Comparison of ENCODE assay signal across 15 mouse cellular contexts in the genomic region with DNA sequence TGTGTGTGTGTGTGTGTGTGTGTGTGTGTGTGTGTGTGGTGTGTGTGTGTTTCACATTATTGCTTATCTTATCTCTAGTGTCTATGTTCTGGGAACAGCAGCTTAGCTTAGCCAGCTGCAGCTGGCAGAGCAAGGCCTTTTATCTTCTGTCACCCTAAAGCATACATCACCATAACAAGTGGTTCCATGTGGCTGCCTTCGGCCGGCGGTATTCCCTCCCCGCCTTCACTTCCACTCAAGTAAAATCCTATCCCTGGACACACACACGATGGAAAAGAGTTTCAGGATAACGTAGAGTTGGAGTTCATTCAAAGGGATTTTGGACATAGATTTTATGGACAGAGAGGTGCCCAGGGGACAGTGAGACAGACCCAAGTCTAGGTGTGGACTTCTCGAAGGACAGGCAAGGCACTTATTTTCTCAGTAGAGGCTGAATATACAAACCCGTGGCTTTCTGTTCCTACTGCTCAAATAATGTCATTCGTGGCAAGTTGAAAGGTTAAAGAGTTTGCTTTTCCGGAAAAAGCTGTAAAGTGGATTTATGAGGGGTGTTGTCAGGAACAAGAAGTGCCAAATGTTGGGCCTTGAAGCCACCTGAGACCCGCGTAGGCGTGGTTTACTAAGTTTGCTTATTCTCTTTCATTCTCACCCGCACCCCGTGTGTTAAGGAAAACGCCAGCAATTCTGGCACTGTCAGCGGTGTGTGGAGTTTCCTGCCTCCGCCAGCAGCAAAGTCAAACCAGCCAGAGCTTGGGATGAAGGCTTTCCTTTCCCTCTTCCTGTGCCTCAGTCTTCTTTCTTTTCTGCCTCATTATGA. TPM values are rescaled to one million over a fixed set of nuclear protein-coding genes. Genes with fewer than 3 reads are reported as not detected.
DNase-seq lines count a peak whose midpoint lies in the region; ATAC-seq lines count a peak whose summit lies in the region.
"Had no signal": no experiment of that assay in that cellular context is flagged by ENCODE, and none has a peak within 500 bp of the region (broad histone marks: within the 10 kb centered on the region; RNA-seq: fewer than 3 reads in every experiment).

No protein-coding gene starts in this region.

- no peaks in the 10 kb centered on the region for H3K4me1 ChIP-seq in forebrain, embryonic 13.5 days
- no peaks in the 10 kb centered on the region for H3K4me1 ChIP-seq in hindbrain, embryonic 12.5 days

- DNase-seq in lung, adult 18-20 months: peak; percentile 12 to 25
- DNase-seq in lung, postnatal 14 days: no peak
- DNase-seq in embryo, embryonic 9.5 days (ENCODE audit: extremely low spot score): peak; percentile 19
- peak; percentile 51 for DNase-seq in kidney, postnatal 14 days
- DNase-seq in mesoderm, embryonic 11.5 days (ENCODE audit: low read depth, low spot score): peak; percentile 53
- no peak for DNase-seq in spleen, postnatal 4 days (ENCODE audit: low spot score in 2 of 2)
- DNase-seq: cerebellum, adult 8-10 months; heart, postnatal 14 days; right cerebral cortex, postnatal 14 days had no signal

- no peak for ATAC-seq in forebrain, embryonic 13.5 days
- no peak for ATAC-seq in hindbrain, embryonic 12.5 days (ENCODE audit: low FRiP score)

- no peak overlapping the region for H3K4me2 ChIP-seq in forebrain, embryonic 13.5 days
- no peak overlapping the region for H3K4me2 ChIP-seq in hindbrain, embryonic 12.5 days (replicated peaks)

- H3K27ac ChIP-seq in forebrain, embryonic 13.5 days: no peak overlapping the region
- no peak overlapping the region for H3K27ac ChIP-seq in hindbrain, embryonic 12.5 days
- H3K27ac ChIP-seq: forebrain, embryonic 10.5 days; macrophage had no signal

- 78% methylated on average over 18 of the region's 18 CpGs for WGBS in forebrain, embryonic 13.5 days
- 59% methylated on average over 18 of the region's 18 CpGs for whole genome bisulfite sequencing in hindbrain, embryonic 12.5 days

- no peaks in the 10 kb centered on the region for H3K27me3 ChIP-seq in forebrain, embryonic 13.5 days
- H3K27me3 ChIP-seq in hindbrain, embryonic 12.5 days: no peaks in the 10 kb centered on the region

- H3K9ac ChIP-seq in forebrain, embryonic 13.5 days: no peak overlapping the region
- no peak overlapping the region for H3K9ac ChIP-seq in hindbrain, embryonic 12.5 days

- peaks cover 13% of the 10 kb centered on the region for H3K9me3 ChIP-seq in forebrain, embryonic 13.5 days (replicated peaks)
- 0 out of 2 replicates have a peak, but pooled peaks cover 7% of the 10 kb centered on the region for H3K9me3 ChIP-seq in hindbrain, embryonic 12.5 days (replicated peaks)

- H3K36me3 ChIP-seq in forebrain, embryonic 13.5 days (ENCODE audit: poor library complexity, severe bottlenecking): no peaks in the 10 kb centered on the region
- H3K36me3 ChIP-seq in hindbrain, embryonic 12.5 days: no peaks in the 10 kb centered on the region
- H3K36me3 ChIP-seq: forebrain, embryonic 10.5 days had no signal

- H3K4me3 ChIP-seq in forebrain, embryonic 13.5 days: no peak overlapping the region
- no peak overlapping the region for H3K4me3 ChIP-seq in hindbrain, embryonic 12.5 days
- H3K4me3 ChIP-seq: forebrain, embryonic 10.5 days had no signal

RNA-seq across cellular contexts. Expression of a gene that starts 37.3 kb away (rescaled TPM):
- 0.26 and 0.42 TPM in 2 replicates for polyA plus RNA-seq in forebrain, embryonic 13.5 days (2015; fragmentation: Nextera tagmentation; extraction: Ambion mirVana)
- not detected in 2 replicates for polyA plus RNA-seq in hindbrain, embryonic 12.5 days (2016; fragmentation: Nextera tagmentation; extraction: Ambion mirVana)
- polyA plus RNA-seq: neural tube, embryonic 11.5 days had no signal

RNA-seq across cellular contexts. Expression of a gene that starts 47.8 kb away (rescaled TPM):
- polyA plus RNA-seq in forebrain, embryonic 13.5 days (2015; fragmentation: Nextera tagmentation; extraction: Ambion mirVana): not detected in 2 replicates
- polyA plus RNA-seq in hindbrain, embryonic 12.5 days (2016; fragmentation: Nextera tagmentation; extraction: Ambion mirVana): not detected in 2 replicates
- polyA plus RNA-seq: forebrain, embryonic 10.5 days; macrophage; neural tube, embryonic 11.5 days; urinary bladder, adult 2 months had no signal

RNA-seq across cellular contexts. Expression of a gene that starts 50.4 kb away (rescaled TPM):
- 0.08 TPM in 1 of 2 replicates, not detected in the other for polyA plus RNA-seq in forebrain, embryonic 13.5 days (2015; fragmentation: Nextera tagmentation; extraction: Ambion mirVana)
- 0.61 and 0.91 TPM in 2 replicates for polyA plus RNA-seq in hindbrain, embryonic 12.5 days (2016; fragmentation: Nextera tagmentation; extraction: Ambion mirVana)
- polyA plus RNA-seq: macrophage had no signal

RNA-seq across cellular contexts. Expression of a gene that starts 51.8 kb away (rescaled TPM):
- polyA plus RNA-seq in forebrain, embryonic 13.5 days (2015; fragmentation: Nextera tagmentation; extraction: Ambion mirVana): not detected in 2 replicates
- polyA plus RNA-seq in hindbrain, embryonic 12.5 days (2016; fragmentation: Nextera tagmentation; extraction: Ambion mirVana): not detected in 2 replicates
- polyA plus RNA-seq: forebrain, embryonic 10.5 days; neural tube, embryonic 11.5 days had no signal

Comparison
In these comparisons a context has a peak if more than half of its experiments do, and no peak if none do; other contexts are left out.
1. DNase-seq: peak in lung, adult 18-20 months (2 of 2), embryo, embryonic 9.5 days (single experiment), kidney, postnatal 14 days (single experiment) and mesoderm, embryonic 11.5 days (single experiment); none in lung, postnatal 14 days (single experiment) and spleen, postnatal 4 days (0 of 2).